In the genomic region with DNA sequence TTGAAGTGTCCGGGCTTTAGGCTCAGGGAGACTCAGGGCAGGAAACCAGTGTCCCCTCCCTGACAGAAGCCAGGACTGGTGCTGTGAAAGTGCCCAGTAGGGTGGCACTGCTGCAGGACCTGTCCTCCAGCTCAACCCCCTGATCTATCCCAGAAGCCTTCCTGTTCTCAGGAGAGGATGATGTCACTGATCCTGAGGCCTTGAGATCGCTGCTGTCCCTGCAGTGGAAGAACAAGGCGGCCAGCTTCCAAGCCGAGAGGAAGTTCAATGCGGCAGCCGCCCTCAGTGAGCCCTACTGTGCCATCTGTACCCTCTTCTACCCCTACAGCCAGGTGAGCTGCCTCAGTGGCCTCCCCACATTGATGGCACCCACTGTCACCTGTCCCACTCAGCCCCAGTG, we compare ENCODE assay signal across 17 mouse cellular contexts.
"Had no signal": no experiment of that assay in that cellular context is flagged by ENCODE, and none has a peak within 500 bp of the region (broad histone marks: within the 10 kb centered on the region; RNA-seq: fewer than 3 reads in every experiment).

No protein-coding gene starts in this region.

- DNase-seq: kidney, postnatal 25 days; layer of hippocampus, postnatal 36 days; liver, embryonic 13.5 days; lung, adult 2 months; lung, postnatal 14 days; lung, postnatal 4 days; retina, postnatal 1 day; right cerebral cortex, postnatal 25 days; thymus, adult 18-20 months; thymus, postnatal 36 days had no signal

- H3K4me1 ChIP-seq: liver, embryonic 13.5 days; midbrain, embryonic 10.5 days; midbrain, embryonic 13.5 days; neural tube, embryonic 13.5 days had no signal

- ATAC-seq: midbrain, embryonic 13.5 days; midbrain, embryonic 16.5 days had no signal

- H3K9me3 ChIP-seq: liver, embryonic 13.5 days; midbrain, embryonic 10.5 days; midbrain, embryonic 13.5 days; neural tube, embryonic 13.5 days had no signal

- H3K4me3 ChIP-seq: layer of hippocampus, adult 2 months; left cerebral cortex, adult 2 months; liver, embryonic 13.5 days; midbrain, embryonic 10.5 days; midbrain, embryonic 13.5 days; myocyte; neural tube, embryonic 13.5 days had no signal

- H3K27me3 ChIP-seq: liver, embryonic 13.5 days; midbrain, embryonic 13.5 days; neural tube, embryonic 13.5 days had no signal
